Mouse (Mus musculus): Measurements from ENCODE around the gene Trp53rkb. TPM values are rescaled to one million over a fixed set of nuclear protein-coding genes. Genes with fewer than 3 reads are reported as not detected.

The Trp53rkb gene
- polyA plus RNA-seq, 1 experiment from 2014 or later = 5.5 TPM

GRCm38 (mm10) chr2:166834796-166835195 lies 42.5 kb downstream of the Trp53rkb start:
- Histone ChIP-seq H3K36me3 (peaks cover 64% of the 10 kb centered on the region), H3K9me3 (no peaks in the 10 kb centered on the region), H3K4me2 (no peak overlapping the region), H3K27ac (replicated peaks) (no peak overlapping the region), H3K27me3 (replicated peaks) (no peaks in the 10 kb centered on the region), H3K4me1 (no peaks in the 10 kb centered on the region), H3K9ac (no peak overlapping the region), H3K4me3 (no peak overlapping the region)
- WGBS = 92% methylated on average over 4 of the region's 4 CpGs
- no peak for ATAC-seq (ENCODE audit: extremely low read depth, insufficient number of reproducible peaks, low FRiP score, low TSS enrichment)

GRCm38 (mm10) chr2:166835581-166835980 lies 43.2 kb downstream of the Trp53rkb start:
- Histone ChIP-seq H3K4me3 (no peak overlapping the region), H3K4me2 (no peak overlapping the region), H3K36me3 (peaks cover 69% of the 10 kb centered on the region), H3K27me3 (replicated peaks) (no peaks in the 10 kb centered on the region), H3K27ac (replicated peaks) (no peak overlapping the region), H3K9ac (no peak overlapping the region), H3K9me3 (no peaks in the 10 kb centered on the region), H3K4me1 (no peaks in the 10 kb centered on the region)
- no peak for ATAC-seq (ENCODE audit: extremely low read depth, insufficient number of reproducible peaks, low FRiP score, low TSS enrichment)
- WGBS = 64% methylated on average over 5 of the region's 5 CpGs

GRCm38 (mm10) chr2:166841813-166842212 lies 49.5 kb downstream of the Trp53rkb start:
- no peaks in the 10 kb centered on the region for H3K9me3 ChIP-seq
- H3K9ac ChIP-seq = no peak overlapping the region
- H3K4me3 ChIP-seq = no peak overlapping the region
- no peaks in the 10 kb centered on the region for H3K27me3 ChIP-seq (replicated peaks)
- peaks cover 91% of the 10 kb centered on the region for H3K36me3 ChIP-seq
- H3K27ac ChIP-seq (replicated peaks) = no peak overlapping the region
- WGBS = 85% methylated on average over 4 of the region's 4 CpGs
- no peaks in the 10 kb centered on the region for H3K4me1 ChIP-seq
- no peak overlapping the region for H3K4me2 ChIP-seq
- no peak for ATAC-seq (ENCODE audit: extremely low read depth, insufficient number of reproducible peaks, low FRiP score, low TSS enrichment)

Other genes starting within 250 kb of the Trp53rkb start
- gene Prex1, start 78.7 kb upstream of the Trp53rkb start, polyA plus RNA-seq (2015; fragmentation: Nextera tagmentation; extraction: Ambion mirVana) = 8.3 and 8.7 TPM in 2 replicates
- gene Arfgef2, start 13.1 kb downstream of the Trp53rkb start, polyA plus RNA-seq (2015; fragmentation: Nextera tagmentation; extraction: Ambion mirVana) = 4.7 and 5.2 TPM in 2 replicates
- 87.6 and 88.7 TPM in 2 replicates for gene Cse1l, start 113.5 kb downstream of the Trp53rkb start, polyA plus RNA-seq (2015; fragmentation: Nextera tagmentation; extraction: Ambion mirVana)
- 57.1 and 57.3 TPM in 2 replicates for gene Stau1, start 203.8 kb downstream of the Trp53rkb start, polyA plus RNA-seq (2015; fragmentation: Nextera tagmentation; extraction: Ambion mirVana)
- gene Ddx27, start 222.7 kb downstream of the Trp53rkb start, polyA plus RNA-seq (2015; fragmentation: Nextera tagmentation; extraction: Ambion mirVana) = 31.1 and 31.6 TPM in 2 replicates

All from heart, embryonic 13.5 days (tissue).